Mouse (Mus musculus) MEL (cell line): ENCODE results near the gene Naa15.

ENCODE experiments used
- EP300 ChIP-seq, 2 experiments: IDR thresholded peaks; 2 replicates each; pipeline ENCODE4 v1.6.1; 2011; ENCODE audit warnings: improper control_type of control experiment in 2 of 2, low read length in 2 of 2, low read depth in 1 of 2, mild to moderate bottlenecking in 1 of 2
- MAX ChIP-seq: IDR thresholded peaks from 2 replicates; pipeline ENCODE4 v1.6.1; 2011; ENCODE audit warnings: low read length, improper control_type of control experiment
- POLR2A ChIP-seq, 2 experiments: IDR thresholded peaks; 2 replicates each; pipeline ENCODE4 v1.6.1; 2011 to 2012; ENCODE audit warnings: low read length in 2 of 2, mild to moderate bottlenecking in 2 of 2, control low read depth in 1 of 2, improper control_type of control experiment in 1 of 2, low read depth in 1 of 2, moderate library complexity in 1 of 2; ENCODE audit not compliant: control insufficient read depth in 1 of 2, insufficient read depth in 1 of 2, poor library complexity in 1 of 2
- USF2 ChIP-seq, 2 experiments: IDR thresholded peaks; 2 replicates each; pipeline ENCODE4 v1.6.1; 2011 to 2012; ENCODE audit warnings: improper control_type of control experiment in 2 of 2, low read length in 2 of 2, borderline replicate concordance in 1 of 2, inconsistent platforms in 1 of 2, low read depth in 1 of 2, mild to moderate bottlenecking in 1 of 2; ENCODE audit not compliant: insufficient read depth in 1 of 2

GRCm38 (mm10) chr3:51417485-51417884 is 2.5 kb downstream of the Naa15 start:
- TF ChIP-seq POLR2A (IDR thresholded peaks at IDR 0.05; ENCODE audit: control insufficient read depth in 1 of 2, insufficient read depth in 1 of 2, low read depth in 1 of 2, low read length in 2 of 2, poor library complexity in 1 of 2) (no peak), MAX (no peak), USF2 (IDR thresholded peaks at IDR 0.05; ENCODE audit: borderline replicate concordance in 1 of 2, insufficient read depth in 1 of 2, low read depth in 1 of 2, low read length in 2 of 2) (no peak), EP300 (IDR thresholded peaks at IDR 0.05; ENCODE audit: low read depth in 1 of 2, low read length in 2 of 2) (no peak)
